Mouse (Mus musculus) cortical plate, adult 2 months (tissue): ENCODE measurements around the gene Wdcp.

Experiments
- CTCF ChIP-seq: fragments of 200-500 bp; IDR thresholded peaks from 2 replicates; pipeline ENCODE4 v1.5.1; 2011; ENCODE audit warnings: mild to moderate bottlenecking, control low read depth, low read length; ENCODE audit not compliant: insufficient read depth; ENCODE audit errors: extremely low read depth
- POLR2A ChIP-seq: fragments of 200-500 bp; IDR thresholded peaks from 2 replicates; pipeline ENCODE4 v1.6.1; 2011; ENCODE audit warnings: mild to moderate bottlenecking, low read length, control low read depth; ENCODE audit not compliant: insufficient read depth; ENCODE audit errors: extremely low read depth

DNA sequence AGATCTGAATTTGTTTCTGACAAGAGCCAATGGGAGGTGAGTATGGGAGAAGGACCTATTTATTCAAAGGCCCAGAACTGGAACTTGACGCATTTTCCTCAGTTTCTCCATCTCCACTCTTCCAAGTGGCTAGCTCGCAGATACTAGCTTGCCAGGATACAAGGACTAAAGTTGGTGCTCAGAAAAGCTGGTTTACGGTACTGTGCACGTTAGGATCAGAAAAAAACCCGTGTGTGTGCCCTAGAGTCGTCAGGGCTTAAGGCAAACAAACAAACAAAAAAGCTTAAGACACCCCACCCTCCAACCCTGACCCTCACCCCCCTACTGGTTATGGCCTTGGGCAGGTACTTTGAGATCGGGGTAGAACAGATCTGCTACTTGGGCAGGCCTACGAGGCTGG is 647 bp upstream of the Wdcp start:
- TF ChIP-seq POLR2A (no peak), CTCF (no peak)
